Mouse (Mus musculus): ENCODE measurements at regions not wholly inside any gene's neighbourhood (a gene's known extent, or its start where the extent isn't known, plus 50 kb on each side); places are given as distances from the start of the nearest gene placed in this dataset.

DNA sequence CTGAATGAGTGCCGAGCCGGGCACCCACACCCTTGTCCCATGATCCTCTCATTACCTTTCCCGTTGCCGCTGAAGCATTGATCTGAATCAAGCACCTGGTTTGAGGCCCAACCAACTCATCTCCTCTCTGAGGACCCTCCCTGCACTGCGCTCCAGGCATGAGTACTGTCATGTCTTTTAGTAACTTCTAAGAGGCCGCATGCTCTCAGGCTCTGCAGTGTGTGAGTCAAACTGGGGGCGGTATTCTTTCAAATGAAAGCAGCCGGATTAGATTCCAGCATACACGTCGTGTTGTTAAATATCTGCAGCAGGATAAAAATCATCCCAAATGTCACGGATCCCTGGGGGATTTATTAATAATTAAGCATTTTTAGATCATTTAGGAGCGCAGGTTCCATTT, 79.4 kb upstream of the Maml3 start:
- TF ChIP-seq CTCF (IDR thresholded peaks at IDR 0.05; ENCODE audit: borderline replicate concordance, insufficient read depth, low read depth, low read length) (no peak), POLR2A (IDR thresholded peaks at IDR 0.05; ENCODE audit: borderline replicate concordance, insufficient read depth, low read length) (no peak)

Measured in cerebellum, adult 2 months (tissue).